Mouse (Mus musculus) layer of hippocampus, postnatal 14 days (tissue): ENCODE measurements around the gene Tbx19. TPM values are rescaled to one million over a fixed set of nuclear protein-coding genes. Genes with fewer than 3 reads are reported as not detected.

Source experiments
- DNase-seq, 2 experiments: peaks; one replicate each; pipeline ENCODE4 v3.0.0; 2021 to 2022; ENCODE audit warnings: low spot score in 2 of 2, mixed read lengths in 1 of 2
- total RNA-seq, 2 experiments: library from RNA; stranded (reverse); gene quantifications; 2 replicates each; pipeline ENCODE4 v1.2.3; 2021

Tbx19 gene
- total RNA-seq, 2 experiments from 2014 or later = not detected

GRCm38 (mm10) chr1:165185116-165185515, 24.5 kb upstream of the Tbx19 start:
- no peak for DNase-seq

GRCm38 (mm10) chr1:165184178-165184577, 23.6 kb upstream of the Tbx19 start:
- no peak for DNase-seq

- no peak for DNase-seq
Observed at GRCm38 (mm10) chr1:165183400-165183799, 22.8 kb upstream of the Tbx19 start.

- no peak for DNase-seq
Observed at GRCm38 (mm10) chr1:165179321-165179720, 18.7 kb upstream of the Tbx19 start.

GRCm38 (mm10) chr1:165178075-165178474, 17.5 kb upstream of the Tbx19 start:
- no peak for DNase-seq

- DNase-seq = no peak
Observed at GRCm38 (mm10) chr1:165174059-165174616, 13.6 kb upstream of the Tbx19 start.

GRCm38 (mm10) chr1:165171277-165171676, 10.7 kb upstream of the Tbx19 start:
- DNase-seq = no peak

- no peak for DNase-seq
Observed at GRCm38 (mm10) chr1:165170157-165170556, 9.6 kb upstream of the Tbx19 start.

- DNase-seq = no peak
Observed at GRCm38 (mm10) chr1:165169462-165169861, 8.9 kb upstream of the Tbx19 start.

GRCm38 (mm10) chr1:165164920-165165319, 4.3 kb upstream of the Tbx19 start:
- no peak for DNase-seq

GRCm38 (mm10) chr1:165158841-165159240, 1.7 kb downstream of the Tbx19 start:
- DNase-seq = no peak

GRCm38 (mm10) chr1:165154162-165154561, 6.4 kb downstream of the Tbx19 start:
- DNase-seq = no peak

- no peak for DNase-seq
Observed at GRCm38 (mm10) chr1:165151216-165151615, 9.4 kb downstream of the Tbx19 start.

GRCm38 (mm10) chr1:165142343-165142916, 18.1 kb downstream of the Tbx19 start:
- no peak for DNase-seq

- DNase-seq = no peak
Observed at GRCm38 (mm10) chr1:165140227-165140626, 20.3 kb downstream of the Tbx19 start.

- no peak for DNase-seq
Observed at GRCm38 (mm10) chr1:165133858-165134257, 26.7 kb downstream of the Tbx19 start.

GRCm38 (mm10) chr1:165133279-165133678, 27.3 kb downstream of the Tbx19 start:
- no peak for DNase-seq

- DNase-seq = peak; percentile 81 to 84
Observed at GRCm38 (mm10) chr1:165132187-165132877, 28.2 kb downstream of the Tbx19 start.

GRCm38 (mm10) chr1:165129573-165129972, 31.0 kb downstream of the Tbx19 start:
- no peak for DNase-seq

- DNase-seq = no peak
Observed at GRCm38 (mm10) chr1:165121096-165121495, 39.5 kb downstream of the Tbx19 start.

GRCm38 (mm10) chr1:165120349-165120898, 40.1 kb downstream of the Tbx19 start:
- peak; percentile 89 to 92 for DNase-seq

- DNase-seq = no peak
Observed at GRCm38 (mm10) chr1:165119760-165120159, 40.8 kb downstream of the Tbx19 start.
